Mouse (Mus musculus) heart, embryonic 13.5 days (tissue): ENCODE measurements at regions not wholly inside any gene's neighbourhood (a gene's known extent, or its start where the extent isn't known, plus 50 kb on each side); places are given as distances from the start of the nearest gene placed in this dataset.

Experiments
- ATAC-seq: fragments of 200-750 bp; cut with Nextera tagmentation; 2 replicates; pipeline ENCODE4 v1.8.0; 2017; ENCODE audit warnings: moderate TSS enrichment; ENCODE audit not compliant: insufficient number of reproducible peaks, low FRiP score, low TSS enrichment; ENCODE audit errors: extremely low read depth
- H3K27ac ChIP-seq: fragments of 300-500 bp; sonication (generic); replicated peaks from 2 replicates; pipeline ENCODE4 v1.5.1; 2015; ENCODE audit warnings: moderate library complexity, mild to moderate bottlenecking, inconsistent platforms
- H3K27me3 ChIP-seq: fragments of 300-500 bp; sonication (generic); replicated peaks from 2 replicates; pipeline ENCODE4 v1.6.1; 2015; ENCODE audit warnings: mild to moderate bottlenecking, inconsistent platforms
- H3K36me3 ChIP-seq: fragments of 300-500 bp; sonication (generic); 2 replicates; pipeline ENCODE4 v1.6.1; 2015; ENCODE audit warnings: mild to moderate bottlenecking, inconsistent platforms
- H3K4me1 ChIP-seq: fragments of 300-500 bp; sonication (generic); 2 replicates; pipeline ENCODE4 v1.6.1; 2015; ENCODE audit warnings: inconsistent platforms
- H3K4me2 ChIP-seq: fragments of 300-500 bp; sonication (generic); 2 replicates; pipeline ENCODE4 v1.6.1; 2015; ENCODE audit warnings: inconsistent platforms, mild to moderate bottlenecking, moderate library complexity
- H3K4me3 ChIP-seq: fragments of 300-500 bp; sonication (generic); 2 replicates; pipeline ENCODE4 v1.5.1; 2015; ENCODE audit warnings: moderate library complexity, mild to moderate bottlenecking, inconsistent platforms
- H3K9ac ChIP-seq: fragments of 300-500 bp; sonication (generic); 2 replicates; pipeline ENCODE4 v1.6.1; 2015; ENCODE audit warnings: inconsistent platforms, mild to moderate bottlenecking, moderate library complexity
- H3K9me3 ChIP-seq: fragments of 300-500 bp; sonication (generic); 2 replicates; pipeline ENCODE4 v1.6.1; 2016; ENCODE audit warnings: inconsistent platforms
- WGBS: fragments of 180-500 bp; shearing (Covaris S2); methylation state at CpG from one replicate; pipeline ENCODE4 v1.1.7; 2015; ENCODE audit warnings: mixed read lengths; 5-methylcytosine and 5-hydroxymethylcytosine counted together

- H3K9me3 ChIP-seq = no peaks in the 10 kb centered on the region
- no peak overlapping the region for H3K4me2 ChIP-seq
- H3K27me3 ChIP-seq = no peaks in the 10 kb centered on the region
- no peak overlapping the region for H3K4me3 ChIP-seq
- no peak for ATAC-seq
- H3K4me1 ChIP-seq = no peaks in the 10 kb centered on the region
- no peak overlapping the region for H3K27ac ChIP-seq
- WGBS = 90% methylated on average over 9 of the region's 9 CpGs
- no peak overlapping the region for H3K9ac ChIP-seq
- no peaks in the 10 kb centered on the region for H3K36me3 ChIP-seq
These were observed 66.0 kb upstream of the Clint1 start for GRCm38 (mm10) chr11:45785806-45786205.

GRCm38 (mm10) chr11:45787408-45787807 lies 64.4 kb upstream of the Clint1 start:
- Histone ChIP-seq H3K4me3 (no peak overlapping the region), H3K4me1 (no peaks in the 10 kb centered on the region), H3K36me3 (no peaks in the 10 kb centered on the region), H3K4me2 (no peak overlapping the region), H3K9me3 (no peaks in the 10 kb centered on the region), H3K9ac (no peak overlapping the region), H3K27me3 (no peaks in the 10 kb centered on the region), H3K27ac (no peak overlapping the region)
- 87% methylated on average over 5 of the region's 5 CpGs for WGBS
- ATAC-seq = no peak

- H3K27me3 ChIP-seq = no peaks in the 10 kb centered on the region
- H3K4me1 ChIP-seq = no peaks in the 10 kb centered on the region
- no peak overlapping the region for H3K27ac ChIP-seq
- H3K9me3 ChIP-seq = no peaks in the 10 kb centered on the region
- no peak overlapping the region for H3K4me3 ChIP-seq
- H3K9ac ChIP-seq = no peak overlapping the region
- no peak for ATAC-seq
- no peaks in the 10 kb centered on the region for H3K36me3 ChIP-seq
- no peak overlapping the region for H3K4me2 ChIP-seq
- WGBS = 86% methylated on average over 3 of the region's 3 CpGs
These were observed 62.0 kb upstream of the Clint1 start for GRCm38 (mm10) chr11:45789886-45790285.

- Histone ChIP-seq H3K9me3 (no peaks in the 10 kb centered on the region), H3K27ac (no peak overlapping the region), H3K36me3 (no peaks in the 10 kb centered on the region), H3K4me2 (no peak overlapping the region), H3K9ac (no peak overlapping the region), H3K4me1 (peaks cover 3% of the 10 kb centered on the region; the same call in 1 of the 2 replicates), H3K27me3 (no peaks in the 10 kb centered on the region), H3K4me3 (no peak overlapping the region)
- ATAC-seq = no peak
- WGBS = 72% methylated on average over 8 of the region's 8 CpGs
These were observed 61.3 kb upstream of the Clint1 start for GRCm38 (mm10) chr11:45790504-45790903.

- ATAC-seq = no peak
- no peaks in the 10 kb centered on the region for H3K36me3 ChIP-seq
- H3K4me2 ChIP-seq = no peak overlapping the region
- H3K9me3 ChIP-seq = no peaks in the 10 kb centered on the region
- peaks cover 5% of the 10 kb centered on the region; the same call in 1 of the 2 replicates for H3K4me1 ChIP-seq
- WGBS = 80% methylated on average over 2 of the region's 2 CpGs
- no peak overlapping the region for H3K4me3 ChIP-seq
- no peak overlapping the region for H3K9ac ChIP-seq
- H3K27me3 ChIP-seq = no peaks in the 10 kb centered on the region
- no peak overlapping the region for H3K27ac ChIP-seq
These were observed 60.2 kb upstream of the Clint1 start for GRCm38 (mm10) chr11:45791696-45792095.

- H3K4me2 ChIP-seq = no peak overlapping the region
- WGBS = 64% methylated on average over 5 of the region's 5 CpGs
- no peak overlapping the region for H3K27ac ChIP-seq
These were observed 57.4 kb upstream of the Clint1 start for GRCm38 (mm10) chr11:45794361-45794981.

GRCm38 (mm10) chr11:45795322-45795721 lies 56.5 kb upstream of the Clint1 start:
- Histone ChIP-seq H3K4me3 (no peak overlapping the region), H3K36me3 (no peaks in the 10 kb centered on the region), H3K4me2 (no peak overlapping the region), H3K9me3 (no peaks in the 10 kb centered on the region), H3K27ac (no peak overlapping the region), H3K9ac (no peak overlapping the region), H3K4me1 (peaks cover 16% of the 10 kb centered on the region), H3K27me3 (no peaks in the 10 kb centered on the region)
- ATAC-seq = no peak
- WGBS = 46% methylated on average over 6 of the region's 6 CpGs

More at GRCm38 (mm10) chr11:45794361-45794981, 57.4 kb upstream of the Clint1 start:
- H3K4me1 ChIP-seq = peaks cover 10% of the 10 kb centered on the region
- no peak overlapping the region for H3K4me3 ChIP-seq
- no peaks in the 10 kb centered on the region for H3K9me3 ChIP-seq
- no peak for ATAC-seq
- H3K9ac ChIP-seq = no peak overlapping the region
- no peaks in the 10 kb centered on the region for H3K27me3 ChIP-seq
- no peaks in the 10 kb centered on the region for H3K36me3 ChIP-seq

- Histone ChIP-seq H3K9ac (no peak overlapping the region), H3K4me2 (no peak overlapping the region), H3K4me1 (peaks cover 16% of the 10 kb centered on the region), H3K27me3 (no peaks in the 10 kb centered on the region), H3K4me3 (no peak overlapping the region), H3K36me3 (no peaks in the 10 kb centered on the region), H3K9me3 (no peaks in the 10 kb centered on the region), H3K27ac (no peak overlapping the region)
- 7% methylated on average over 3 of the region's 3 CpGs for whole genome bisulfite sequencing
- no peak for ATAC-seq
These were observed 56.1 kb upstream of the Clint1 start for GRCm38 (mm10) chr11:45795731-45796130.

- no peak for ATAC-seq
- whole genome bisulfite sequencing = 34% methylated on average over 9 of the region's 9 CpGs
- H3K27me3 ChIP-seq = no peaks in the 10 kb centered on the region
- H3K4me3 ChIP-seq = no peak overlapping the region
- H3K4me1 ChIP-seq = peaks cover 16% of the 10 kb centered on the region
- H3K36me3 ChIP-seq = no peaks in the 10 kb centered on the region
- H3K9ac ChIP-seq = no peak overlapping the region
- no peak overlapping the region for H3K27ac ChIP-seq
- no peaks in the 10 kb centered on the region for H3K9me3 ChIP-seq
- H3K4me2 ChIP-seq = peak overlapping the region; percentile 34
These were observed 52.0 kb upstream of the Clint1 start for GRCm38 (mm10) chr11:45799732-45800386.
